Mouse (Mus musculus) erythroid progenitor cell, adult 5-6 weeks (primary cell): ENCODE results near the gene Ciao2b. TPM values are rescaled to one million over a fixed set of nuclear protein-coding genes. Genes with fewer than 3 reads are reported as not detected.

ENCODE experiments used
- ATAC-seq: replicated peaks from 2 replicates; pipeline ENCODE4 v1.8.0; 2016; ENCODE audit warnings: moderate number of reproducible peaks, mild to moderate bottlenecking, moderate TSS enrichment, inconsistent platforms; ENCODE audit not compliant: poor library complexity, low FRiP score, severe bottlenecking
- total RNA-seq, 2 experiments: library from RNA; stranded (forward) in 1 of 2; stranded (reverse) in 1 of 2; fragments of 150-400 nt in 1 of 2; fragments of 186-747, 209-891 nt in 1 of 2; gene quantifications; 2 replicates each; pipeline versions ENCODE4 v1.2.3 to v1.2.4; 2015 to 2017; ENCODE audit warnings: low replicate concordance in 2 of 2

Ciao2b gene
- total RNA-seq, 2 experiments from 2014 or later: 10.8 to 18.9 TPM

GRCm38 (mm10) chr8:104591856-104592255 is 49.9 kb downstream of the Ciao2b start:
- ATAC-seq: no peak

GRCm38 (mm10) chr8:104591133-104591834 is 50.5 kb downstream of the Ciao2b start, which contains the start of gene Pdp2:
Gene Pdp2, plus strand, starts transcription at chr8:104591451.
- ATAC-seq: peak; percentile 93

GRCm38 (mm10) chr8:104590284-104590683 is 51.5 kb downstream of the Ciao2b start:
- no peak for ATAC-seq

Other genes starting within 250 kb of the Ciao2b start
- gene Cmtm4, start 246.2 kb downstream of the Ciao2b start, total RNA-seq (2015; ENCODE audit: low replicate concordance): 0.36 TPM in 1 of 2 replicates, not detected in the other
- under 0.01 and 1.0 TPM in 2 replicates for gene Cmtm4, start 246.2 kb downstream of the Ciao2b start, total RNA-seq (2017; ENCODE audit: low replicate concordance)
- 24.1 and 34.4 TPM in 2 replicates for gene Dync1li2, start 198.9 kb downstream of the Ciao2b start, total RNA-seq (2015; ENCODE audit: low replicate concordance)
- 62.9 and 69.6 TPM in 2 replicates for gene Dync1li2, start 198.9 kb downstream of the Ciao2b start, total RNA-seq (2017; ENCODE audit: low replicate concordance)
- gene Terb1, start 132.1 kb downstream of the Ciao2b start, total RNA-seq (2015; ENCODE audit: low replicate concordance): not detected in 2 replicates
- gene Terb1, start 132.1 kb downstream of the Ciao2b start, total RNA-seq (2017; ENCODE audit: low replicate concordance): not detected in 2 replicates
- gene Nae1, start 107.3 kb downstream of the Ciao2b start, total RNA-seq (2015; ENCODE audit: low replicate concordance): 52.8 and 59.8 TPM in 2 replicates
- gene Nae1, start 107.3 kb downstream of the Ciao2b start, total RNA-seq (2017; ENCODE audit: low replicate concordance): 57.4 and 77.1 TPM in 2 replicates
- gene Car7, start 107.3 kb downstream of the Ciao2b start, total RNA-seq (2015; ENCODE audit: low replicate concordance): not detected in 2 replicates
- gene Car7, start 107.3 kb downstream of the Ciao2b start, total RNA-seq (2017; ENCODE audit: low replicate concordance): not detected in 2 replicates
- 0.36 and 2.1 TPM in 2 replicates for gene Pdp2, start 50.5 kb downstream of the Ciao2b start, total RNA-seq (2015; ENCODE audit: low replicate concordance)
- gene Pdp2, start 50.5 kb downstream of the Ciao2b start, total RNA-seq (2017; ENCODE audit: low replicate concordance): 1.2 and 1.7 TPM in 2 replicates
- gene Cdh16, start 17.6 kb downstream of the Ciao2b start, total RNA-seq (2015; ENCODE audit: low replicate concordance): not detected in 2 replicates
- not detected in 2 replicates for gene Cdh16, start 17.6 kb downstream of the Ciao2b start, total RNA-seq (2017; ENCODE audit: low replicate concordance)
- gene Rrad, start 10.6 kb downstream of the Ciao2b start, total RNA-seq (2015; ENCODE audit: low replicate concordance): 2.2 TPM in 1 of 2 replicates, not detected in the other
- not detected in 2 replicates for gene Rrad, start 10.6 kb downstream of the Ciao2b start, total RNA-seq (2017; ENCODE audit: low replicate concordance)
- gene Ces2a, start 92.0 kb upstream of the Ciao2b start, total RNA-seq (2015; ENCODE audit: low replicate concordance): not detected in 2 replicates
- gene Ces2a, start 92.0 kb upstream of the Ciao2b start, total RNA-seq (2017; ENCODE audit: low replicate concordance): not detected in 2 replicates
- not detected in 2 replicates for gene Ces2b, start 189.6 kb upstream of the Ciao2b start, total RNA-seq (2015; ENCODE audit: low replicate concordance)
- not detected in 2 replicates for gene Ces2b, start 189.6 kb upstream of the Ciao2b start, total RNA-seq (2017; ENCODE audit: low replicate concordance)
- gene Ces2c, start 205.1 kb upstream of the Ciao2b start, total RNA-seq (2015; ENCODE audit: low replicate concordance): not detected in 2 replicates
- gene Ces2c, start 205.1 kb upstream of the Ciao2b start, total RNA-seq (2017; ENCODE audit: low replicate concordance): not detected in 2 replicates